Mouse (Mus musculus): ENCODE measurements at regions not wholly inside any gene's neighbourhood (a gene's known extent, or its start where the extent isn't known, plus 50 kb on each side); places are given as distances from the start of the nearest gene placed in this dataset.

DNA sequence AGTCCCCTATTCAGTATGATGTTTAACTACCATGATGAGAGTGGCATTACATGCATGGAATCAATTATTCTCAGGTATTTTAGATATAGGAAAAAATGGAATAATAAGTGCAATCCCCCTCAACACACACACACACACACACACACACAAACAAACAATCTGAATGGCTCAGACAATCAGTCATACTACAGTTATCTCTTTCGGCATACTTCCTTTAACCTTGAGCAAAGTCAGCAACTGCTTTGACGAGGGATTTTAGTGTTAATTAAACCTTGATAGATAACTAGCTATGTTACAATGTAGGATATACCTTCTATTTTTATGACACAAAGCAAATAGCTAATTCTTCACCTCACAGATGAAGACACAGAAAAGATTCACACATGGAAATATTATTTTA, 312.1 kb downstream of the Tex13c3 start:
- DNase-seq: no peak

DNA sequence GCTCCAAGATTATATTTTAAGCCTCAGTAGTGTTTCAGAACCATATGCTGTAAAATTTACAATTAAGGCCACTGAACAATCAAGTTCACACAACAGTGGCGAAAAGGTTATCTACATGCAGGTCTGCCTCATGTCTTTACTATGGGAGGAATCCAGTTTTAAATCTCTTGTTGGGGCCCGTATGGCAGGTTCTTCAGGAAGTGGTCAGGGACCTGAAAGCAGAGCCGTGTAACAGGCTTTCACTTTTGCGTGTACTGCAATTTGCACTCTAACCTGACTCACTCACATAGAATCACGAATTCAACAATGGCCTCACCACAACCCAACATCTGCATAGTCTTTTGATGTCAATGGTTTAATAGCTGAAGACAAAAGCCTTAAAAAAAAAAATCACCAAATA, 312.6 kb downstream of the Tex13c3 start:
- no peak for DNase-seq

DNA sequence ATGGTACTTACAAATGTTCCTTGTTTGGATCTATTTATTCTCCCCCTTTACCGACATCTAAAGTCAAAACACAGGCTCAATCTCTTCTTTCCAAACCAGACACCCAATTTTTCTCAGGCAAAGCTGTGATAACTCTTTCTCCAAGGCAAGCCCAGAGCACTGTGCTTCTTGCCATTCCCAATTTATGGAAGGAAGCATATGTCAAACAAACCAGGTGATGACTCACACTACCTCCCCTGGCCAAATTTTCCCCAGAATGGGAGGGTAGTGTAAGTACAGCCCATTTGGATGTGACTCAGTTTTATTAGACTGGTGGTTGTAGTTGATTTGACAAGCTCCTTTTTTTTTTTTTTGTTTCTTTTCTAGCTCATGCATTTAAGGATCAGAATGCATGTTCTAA, 313.0 kb downstream of the Tex13c3 start:
- no peak for DNase-seq

DNA sequence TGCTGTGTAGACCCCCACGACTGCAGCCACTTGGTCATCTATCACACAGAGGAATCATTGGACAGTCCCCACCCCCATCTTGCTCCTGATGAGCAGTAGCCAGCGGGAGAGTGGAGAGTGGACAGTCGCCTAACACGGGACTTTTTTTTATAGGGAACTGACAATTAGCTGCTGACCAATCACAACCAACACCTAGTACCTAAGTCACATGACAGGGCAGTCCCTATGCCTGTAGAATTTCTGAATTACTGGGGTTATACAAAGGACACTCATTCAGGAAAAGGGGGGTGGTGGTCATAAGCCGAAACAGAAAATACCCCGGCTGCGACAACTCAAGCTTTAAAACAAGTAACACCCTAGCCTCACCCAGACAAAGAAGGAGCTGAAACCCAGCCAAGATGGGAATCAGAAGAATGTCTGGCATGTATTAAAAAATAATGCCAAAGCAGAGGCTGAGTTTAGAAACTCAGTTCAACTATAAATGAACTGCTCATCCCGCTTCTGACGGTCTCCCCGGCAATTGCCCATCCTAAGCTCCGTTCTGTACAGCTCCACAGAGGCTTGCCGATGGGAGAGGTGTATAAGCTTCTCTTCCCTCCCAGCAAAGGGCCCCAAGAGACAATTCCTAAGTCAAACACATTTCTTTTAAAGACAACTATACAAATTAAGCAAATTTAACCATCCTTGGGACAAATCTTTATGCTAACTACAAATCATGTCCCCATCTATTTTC, 313.8 kb downstream of the Tex13c3 start:
- peak; percentile 80 for DNase-seq

DNA sequence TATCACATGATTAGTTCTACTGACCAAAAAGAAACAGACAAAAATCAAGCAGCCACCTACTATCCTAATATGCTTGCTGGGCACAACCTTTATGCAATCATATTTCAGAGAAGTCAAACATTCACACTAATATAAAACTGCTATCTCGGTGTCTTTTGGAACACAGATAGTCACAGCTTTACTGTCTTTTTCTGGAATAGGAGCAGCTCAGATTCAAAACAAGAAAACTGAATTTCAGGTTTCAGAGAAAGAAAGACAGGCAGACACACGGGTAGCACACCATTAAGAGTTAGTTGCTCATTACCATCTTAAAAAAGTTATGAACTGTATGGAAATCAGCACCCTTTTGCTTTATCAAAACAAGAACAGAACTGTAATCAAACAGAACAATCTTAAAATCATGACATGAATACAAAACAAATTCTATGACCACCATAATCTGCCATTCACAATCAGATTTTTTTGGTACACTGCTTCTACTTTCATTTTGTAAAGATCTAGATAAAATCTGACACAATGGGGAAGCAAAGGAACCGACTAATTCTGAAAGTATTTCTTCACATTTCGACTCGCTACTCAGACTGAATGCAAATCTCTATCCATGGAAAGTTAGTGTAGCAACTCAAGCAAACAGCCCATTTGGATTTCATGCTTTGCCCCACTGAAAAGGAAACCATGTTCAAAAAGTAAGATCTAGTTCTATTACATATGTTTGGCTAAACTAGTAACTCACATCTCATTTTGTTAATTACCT, 315.1 kb downstream of the Tex13c3 start:
- peak; percentile 23 for DNase-seq

DNA sequence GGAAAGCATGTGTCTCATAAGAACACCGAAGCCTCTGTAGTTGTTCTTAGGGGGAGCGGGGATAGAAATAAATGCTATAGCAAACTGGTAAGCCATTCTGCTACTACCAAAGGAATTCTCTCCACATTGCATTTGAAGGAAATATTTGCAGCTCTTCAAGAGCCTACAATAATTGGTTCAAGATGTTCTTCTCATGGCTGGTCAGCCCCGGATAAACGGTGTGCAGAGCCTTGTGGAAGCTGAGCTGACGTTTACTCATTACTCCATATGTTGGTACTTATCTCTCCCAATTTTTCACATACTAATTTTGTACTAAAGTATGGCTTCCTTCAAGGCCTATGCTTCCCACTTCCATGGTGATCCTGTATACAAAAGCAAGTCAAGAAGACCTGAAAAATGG, 317.0 kb downstream of the Tex13c3 start:
- DNase-seq: no peak

DNA sequence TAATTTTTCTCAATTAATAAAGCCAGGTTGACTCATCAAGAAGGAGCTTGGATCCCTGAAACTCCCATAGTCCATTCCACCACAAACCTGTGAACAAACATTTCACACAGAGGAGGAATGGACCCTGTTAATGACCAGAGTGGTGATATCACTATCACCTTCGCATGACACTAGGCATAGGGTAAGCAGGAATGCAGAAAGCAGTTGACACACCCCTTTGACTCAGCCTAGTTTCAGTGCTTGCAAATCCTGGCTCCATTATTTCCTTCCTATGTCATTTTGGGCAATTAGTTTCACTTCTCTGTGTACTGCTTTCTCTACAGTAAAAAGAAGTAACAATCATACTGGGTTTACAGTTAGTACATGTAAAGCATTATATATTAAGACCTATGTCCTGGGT, 318.2 kb downstream of the Tex13c3 start:
- DNase-seq: no peak

DNA sequence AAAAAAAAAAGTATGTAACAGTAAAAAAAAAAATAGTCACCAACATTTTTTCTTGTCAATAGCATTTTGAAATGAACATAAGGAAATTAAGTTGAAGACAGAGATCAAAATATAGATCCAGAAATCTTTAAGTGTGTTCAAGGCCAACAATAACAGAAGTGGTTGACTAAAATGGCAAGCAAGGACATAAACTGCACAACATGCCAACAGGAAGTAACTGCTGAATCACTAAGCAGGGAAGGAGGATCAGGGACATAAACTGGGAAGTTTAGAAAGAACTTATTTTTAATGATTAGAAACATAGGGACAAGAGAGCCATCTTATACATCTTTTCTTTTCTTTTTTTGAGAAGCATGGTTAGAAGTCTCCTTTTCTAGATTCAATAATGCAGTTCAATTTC, 318.8 kb downstream of the Tex13c3 start:
- no peak for DNase-seq

DNA sequence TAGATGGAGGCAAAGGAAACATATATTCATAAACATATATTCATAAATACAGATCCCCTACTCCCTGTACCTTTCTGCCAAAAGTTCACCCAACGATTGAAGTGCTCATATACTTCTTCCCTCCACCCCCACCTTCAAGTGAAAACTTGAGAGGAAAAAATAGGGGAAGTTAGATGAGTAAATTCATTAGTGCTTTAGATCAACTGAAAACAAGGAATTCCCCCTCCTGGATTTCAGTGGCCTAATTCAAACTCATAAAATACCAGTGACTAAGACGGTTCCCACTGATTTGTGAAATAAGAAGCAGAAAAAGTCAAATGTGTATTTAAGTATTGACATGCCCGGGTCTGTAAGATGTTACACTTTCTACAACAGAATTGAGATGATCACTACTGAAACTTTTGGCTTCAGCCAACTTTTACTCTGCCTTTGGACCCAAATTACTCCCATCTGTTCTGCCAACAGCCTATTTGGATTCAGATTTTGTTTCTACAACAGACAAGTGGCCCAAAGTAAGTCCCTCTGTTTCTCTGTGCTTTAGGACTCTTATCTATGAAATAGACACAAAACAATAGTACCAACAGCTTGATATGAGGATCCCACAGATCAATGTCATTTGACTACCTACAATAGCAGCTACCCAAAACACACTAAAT, 320.7 kb downstream of the Tex13c3 start:
- DNase-seq: no peak

DNA sequence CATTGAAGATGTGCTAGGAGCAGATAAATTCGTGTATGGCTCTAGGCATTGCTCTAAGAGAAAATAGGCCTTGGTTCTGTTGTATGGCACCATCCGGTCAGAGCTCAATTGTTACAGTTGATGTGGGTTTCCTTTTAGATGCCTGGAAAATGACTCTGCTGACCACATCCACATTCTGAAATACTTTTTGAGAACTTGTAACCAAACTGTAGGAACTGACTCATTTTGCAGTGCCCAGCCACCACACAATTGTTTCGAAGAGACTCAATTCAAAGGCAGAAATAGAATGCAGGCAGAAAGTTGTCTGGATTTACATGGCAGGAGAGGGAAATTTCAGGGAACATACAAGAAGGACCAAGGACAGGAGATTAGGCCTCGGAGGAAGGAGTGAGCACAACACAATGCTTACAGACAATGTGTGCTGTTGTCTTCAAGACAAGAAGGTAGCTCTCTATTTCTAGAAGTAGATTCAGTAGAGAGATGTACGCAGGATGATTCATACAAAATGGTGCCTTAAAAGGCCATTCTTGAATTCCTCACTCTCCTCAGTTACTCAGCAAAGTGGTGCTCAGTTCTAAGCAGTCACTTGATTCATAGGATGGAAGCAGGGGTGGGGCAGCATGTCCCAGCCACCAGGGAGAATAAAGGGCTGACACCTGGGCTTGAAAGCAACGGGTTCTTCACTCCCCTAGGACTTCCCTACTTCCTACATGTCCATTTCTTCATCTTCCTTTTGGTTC, 323.5 kb downstream of the Tex13c3 start:
- no peak for DNase-seq

DNA sequence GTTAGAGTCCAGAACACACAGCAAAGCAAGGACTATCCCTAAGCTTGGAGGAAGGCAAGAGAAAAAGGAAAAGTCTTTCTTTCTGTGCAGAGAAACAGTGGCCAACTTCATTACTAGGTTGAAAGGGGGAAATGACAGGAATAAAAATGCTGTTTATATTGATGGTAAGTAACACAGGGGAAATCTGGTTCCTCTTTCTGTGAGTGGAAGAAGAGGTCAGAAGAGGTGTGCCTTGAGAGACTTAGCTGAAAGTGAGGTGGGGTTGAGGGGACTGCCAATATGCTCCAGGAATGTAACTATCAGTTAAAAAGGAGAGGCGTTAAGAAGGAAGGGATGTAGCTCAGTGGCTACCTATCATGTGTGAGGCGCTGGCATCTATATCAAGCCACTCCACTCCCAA, 327.5 kb downstream of the Tex13c3 start:
- DNase-seq: no peak

DNA sequence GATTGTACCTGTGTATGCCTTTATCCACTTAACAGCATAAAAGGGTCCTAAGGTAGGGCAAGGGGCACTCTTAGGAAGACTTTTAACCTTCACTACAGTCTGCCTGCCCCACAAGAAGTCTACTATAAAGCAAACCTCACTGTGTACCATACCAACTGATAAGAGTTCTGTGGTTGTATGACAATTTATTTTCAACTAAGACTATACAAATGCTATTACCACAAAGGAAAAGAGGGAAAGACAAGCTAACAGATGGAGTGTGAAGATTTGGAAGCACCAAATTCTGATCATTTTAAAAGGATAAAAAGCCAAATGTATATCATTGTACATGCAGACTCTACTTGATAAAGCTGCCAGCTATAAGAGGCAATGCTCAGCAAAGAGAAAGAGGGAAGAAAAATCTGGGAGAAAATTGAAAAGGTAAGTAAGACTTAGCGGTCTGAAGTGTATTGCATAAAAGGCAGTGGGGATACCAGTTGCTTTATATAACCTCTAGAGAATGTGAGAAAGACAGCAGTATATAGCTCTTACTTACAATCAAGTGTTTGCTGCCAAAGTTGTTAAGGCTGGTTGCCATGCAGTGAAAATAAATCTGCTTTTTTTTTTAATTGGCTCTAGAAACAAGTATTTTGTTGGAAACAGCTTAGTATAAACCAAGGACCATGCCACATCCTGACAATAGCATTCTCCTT, 328.8 kb downstream of the Tex13c3 start:
- DNase-seq: no peak

DNA sequence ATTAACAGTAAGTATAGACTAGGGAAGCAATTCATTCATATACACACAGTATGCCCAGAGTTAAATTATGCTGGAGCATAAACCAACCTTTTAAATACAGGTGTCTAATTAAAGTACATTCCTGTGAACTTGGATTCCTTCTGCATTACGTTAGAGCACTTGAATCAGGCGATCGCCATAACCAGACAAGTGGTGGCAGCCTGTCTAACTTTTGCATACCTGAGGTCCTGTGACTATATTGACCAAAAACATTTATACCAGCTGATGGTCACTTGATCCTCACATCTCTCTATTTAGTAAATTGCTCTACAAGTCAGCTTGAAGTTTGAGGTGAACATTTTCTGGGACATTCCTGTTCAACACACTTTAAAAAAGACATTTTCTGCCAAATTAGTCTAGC, 330.5 kb downstream of the Tex13c3 start:
- no peak for DNase-seq

DNA sequence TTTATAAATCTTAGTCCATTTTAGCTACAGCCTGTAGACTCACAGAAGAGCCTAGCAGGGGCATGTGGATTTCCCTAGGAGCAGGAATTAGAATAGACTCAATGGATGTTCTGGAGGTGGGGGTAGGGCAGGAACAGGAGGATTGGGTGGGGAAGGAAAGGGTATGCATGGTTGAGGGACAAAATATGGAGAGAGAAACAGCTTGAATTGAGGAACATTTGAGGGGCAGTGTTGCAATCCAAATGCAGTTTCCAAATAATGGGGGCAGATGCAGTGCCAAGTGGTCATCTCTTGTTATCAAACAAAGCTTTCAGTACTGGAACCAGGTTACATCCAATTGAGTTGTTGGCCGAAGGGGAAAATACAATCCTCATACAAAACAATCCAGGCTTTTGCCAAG, 332.4 kb downstream of the Tex13c3 start:
- no peak for DNase-seq

DNA sequence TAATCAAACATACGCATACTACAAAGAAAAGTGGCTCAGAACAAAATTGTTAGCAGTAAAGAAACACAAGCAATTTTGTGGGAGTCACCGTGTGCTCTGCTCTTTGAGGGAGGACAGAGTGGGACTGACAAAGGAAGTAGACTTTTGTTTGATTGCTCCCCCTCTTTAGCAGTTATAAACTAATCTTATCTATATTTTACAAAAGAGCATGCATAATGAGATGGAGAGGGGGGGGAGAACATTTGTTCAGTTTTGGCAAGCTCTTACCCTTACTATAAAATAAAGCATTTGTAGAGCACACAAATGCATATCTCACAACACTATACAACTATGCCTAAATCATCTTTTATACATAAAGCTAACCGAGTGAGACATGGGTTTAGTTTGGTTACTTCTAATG, 332.9 kb downstream of the Tex13c3 start:
- DNase-seq: no peak

DNA sequence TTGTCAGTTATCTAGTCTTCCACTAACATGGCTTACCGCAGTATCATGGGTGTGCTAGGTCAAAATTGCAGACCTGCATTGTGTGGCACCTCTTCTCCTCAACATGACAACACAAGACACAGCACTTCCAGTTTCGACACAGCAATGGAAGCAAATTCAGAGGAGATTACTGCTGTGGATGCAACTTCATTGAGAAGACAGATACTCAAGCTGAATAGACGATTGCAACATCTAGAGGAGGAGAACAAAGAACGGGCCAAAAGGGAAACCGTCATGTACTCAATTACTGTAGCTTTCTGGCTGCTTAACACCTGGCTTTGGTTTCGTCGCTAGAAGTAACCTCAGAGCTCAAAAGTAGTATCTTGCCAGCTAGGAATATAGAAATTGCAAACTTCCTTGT, 368.4 kb downstream of the Tex13c3 start:
- DNase-seq: no peak

DNA sequence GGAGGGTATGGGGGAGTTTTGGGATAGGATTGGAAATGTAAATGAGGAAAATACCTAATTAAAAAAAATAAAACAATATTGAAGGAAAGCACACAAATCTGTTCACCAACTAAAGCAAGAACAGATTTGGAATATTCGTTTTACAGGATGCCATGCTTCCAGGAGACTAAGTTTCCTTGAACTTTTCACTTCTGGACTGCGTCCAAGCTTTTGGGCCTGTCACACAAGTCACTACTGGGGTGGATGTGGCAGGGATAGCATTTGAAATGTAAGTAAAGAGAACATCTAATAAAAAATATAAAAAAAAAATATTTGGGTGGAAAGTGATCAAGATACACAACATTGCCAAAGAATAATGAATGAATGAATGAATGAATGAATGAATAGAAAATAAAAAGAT, 378.2 kb downstream of the Tex13c3 start:
- no peak for DNase-seq

DNA sequence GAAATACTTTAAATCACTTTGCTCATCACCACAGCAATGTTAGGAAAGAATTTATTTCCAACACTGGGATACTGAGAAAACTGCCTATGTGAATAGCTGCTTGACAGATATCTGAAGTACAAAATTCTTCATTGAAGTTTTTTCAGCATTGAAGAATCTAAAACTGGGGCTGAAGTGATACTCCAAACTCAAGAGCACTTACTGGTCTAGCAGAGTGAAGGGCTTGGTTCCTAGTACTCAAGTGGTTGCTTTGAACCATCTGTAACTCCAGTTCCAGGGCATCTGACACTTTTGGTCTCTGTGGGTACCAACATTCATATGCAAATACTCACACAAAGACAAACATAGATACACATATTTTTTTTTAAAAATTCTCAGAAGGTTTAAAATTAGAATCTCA, 385.2 kb downstream of the Tex13c3 start:
- DNase-seq: no peak

DNA sequence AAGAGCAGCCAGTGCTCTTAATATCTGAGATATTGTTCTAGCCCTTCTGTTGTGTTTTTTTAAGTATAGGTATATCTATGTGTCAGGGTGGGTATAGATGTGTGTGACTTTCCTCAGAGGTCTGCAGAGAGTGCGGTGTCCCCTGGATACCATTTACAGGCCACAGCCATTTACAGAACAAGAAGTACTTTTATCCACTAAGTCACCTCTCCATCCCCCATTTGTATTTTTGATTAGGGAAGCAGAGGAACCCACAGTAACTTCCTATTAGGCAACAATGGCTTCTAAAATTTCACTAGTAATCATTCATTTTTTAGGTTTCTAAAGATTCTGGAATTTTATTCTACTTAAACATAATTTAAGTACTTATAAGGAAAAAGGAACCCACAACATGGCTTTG, 396.7 kb downstream of the Tex13c3 start:
- DNase-seq: no peak

DNA sequence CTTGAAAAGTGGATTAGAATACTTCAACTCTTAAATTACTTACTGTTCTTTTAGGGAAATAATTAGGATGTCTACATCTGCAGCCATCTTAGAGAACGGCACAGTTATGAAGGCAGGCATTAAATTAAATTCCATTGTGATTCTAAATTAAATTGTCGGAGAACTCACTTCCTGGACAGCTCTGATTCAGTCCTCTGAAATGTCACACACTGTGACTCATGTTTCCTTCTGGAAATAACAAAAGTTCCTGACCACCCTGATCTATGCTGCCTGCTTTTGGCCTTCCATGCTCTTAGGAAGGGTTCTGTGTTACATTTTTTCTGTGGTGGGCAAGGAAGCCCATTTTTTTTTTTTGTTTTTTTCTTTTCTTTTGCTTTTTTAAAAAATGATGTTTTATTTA, 401.1 kb downstream of the Tex13c3 start:
- peak; percentile 11 for DNase-seq

Measured in kidney, adult 9 months (tissue).